Mouse (Mus musculus): ENCODE data around the gene Srcap. TPM values are rescaled to one million over a fixed set of nuclear protein-coding genes. Genes with fewer than 3 reads are reported as not detected.

The Srcap gene
- polyA plus RNA-seq, 1 experiment from 2014 or later = 48.3 TPM

DNA sequence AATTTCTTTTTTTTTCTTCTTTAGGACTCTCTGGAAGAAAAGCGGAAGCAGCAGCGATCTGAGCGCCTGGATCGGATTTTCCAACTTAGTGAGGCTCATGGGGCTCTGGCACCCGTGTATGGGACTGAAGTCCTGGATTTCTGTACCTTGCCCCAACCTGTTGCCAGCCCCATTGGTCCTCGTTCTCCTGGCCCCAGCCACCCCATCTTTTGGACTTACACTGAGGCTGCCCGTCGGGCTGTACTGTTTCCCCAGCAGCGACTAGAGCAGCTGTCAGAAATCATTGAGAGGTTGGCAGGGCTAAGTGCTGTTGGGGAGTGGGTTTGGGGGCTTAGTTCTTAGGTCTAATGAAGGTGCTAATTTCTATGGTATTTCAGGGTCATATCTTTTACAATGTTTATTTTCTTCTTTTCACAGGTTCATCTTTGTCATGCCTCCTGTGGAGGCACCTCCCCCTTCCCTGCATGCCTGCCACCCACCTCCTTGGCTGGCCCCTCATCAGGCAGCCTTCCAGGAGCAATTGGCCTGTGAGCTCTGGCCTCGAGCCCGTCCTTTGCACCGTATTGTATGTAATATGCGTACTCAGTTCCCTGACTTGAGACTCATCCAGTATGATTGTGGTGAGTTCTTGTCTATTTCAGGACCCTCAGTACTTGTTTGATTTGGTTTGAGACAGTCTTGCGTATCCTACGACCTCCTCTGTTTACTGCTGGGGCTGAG, 37.5 kb downstream of the Srcap start:
- H3K36me3 ChIP-seq = peaks cover 65% of the 10 kb centered on the region
- no peaks in the 10 kb centered on the region for H3K27me3 ChIP-seq (replicated peaks)
- no peak overlapping the region for H3K4me2 ChIP-seq
- no peak for ATAC-seq (ENCODE audit: low FRiP score)
- peaks cover 12% of the 10 kb centered on the region for H3K4me1 ChIP-seq
- no peak overlapping the region for H3K27ac ChIP-seq (replicated peaks)
- 84% methylated on average over 15 of the region's 15 CpGs for WGBS
- H3K9me3 ChIP-seq (replicated peaks) = no peaks in the 10 kb centered on the region
- H3K4me3 ChIP-seq (replicated peaks) = no peak overlapping the region
- H3K9ac ChIP-seq (replicated peaks) = no peak overlapping the region

DNA sequence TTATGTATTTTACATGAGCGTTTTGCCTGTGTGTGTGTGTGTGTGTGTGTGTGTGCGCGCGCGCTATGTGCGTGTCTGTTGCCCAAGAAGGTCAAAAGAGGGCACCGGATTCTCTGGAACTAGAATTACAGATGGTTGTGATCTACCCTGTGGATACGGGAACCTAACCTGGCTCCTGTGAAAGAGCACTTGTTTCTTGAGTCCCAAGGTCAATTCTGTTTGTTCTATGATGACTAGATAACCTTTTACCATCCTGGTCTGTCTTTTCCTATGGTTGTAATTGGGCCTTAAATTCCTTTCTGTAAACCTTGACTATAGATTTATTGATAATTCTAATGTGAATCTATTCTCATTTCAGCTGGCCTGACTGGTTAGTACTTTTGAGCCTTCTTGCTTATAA, 39.8 kb downstream of the Srcap start:
- no peaks in the 10 kb centered on the region for H3K27me3 ChIP-seq (replicated peaks)
- H3K4me1 ChIP-seq = no peaks in the 10 kb centered on the region
- no peak overlapping the region for H3K4me3 ChIP-seq (replicated peaks)
- 98% methylated on average over 8 of the region's 8 CpGs for whole genome bisulfite sequencing
- peaks cover 67% of the 10 kb centered on the region for H3K36me3 ChIP-seq
- no peak for ATAC-seq (ENCODE audit: low FRiP score)
- H3K27ac ChIP-seq (replicated peaks) = no peak overlapping the region
- no peaks in the 10 kb centered on the region for H3K9me3 ChIP-seq (replicated peaks)
- H3K9ac ChIP-seq (replicated peaks) = no peak overlapping the region
- no peak overlapping the region for H3K4me2 ChIP-seq

DNA sequence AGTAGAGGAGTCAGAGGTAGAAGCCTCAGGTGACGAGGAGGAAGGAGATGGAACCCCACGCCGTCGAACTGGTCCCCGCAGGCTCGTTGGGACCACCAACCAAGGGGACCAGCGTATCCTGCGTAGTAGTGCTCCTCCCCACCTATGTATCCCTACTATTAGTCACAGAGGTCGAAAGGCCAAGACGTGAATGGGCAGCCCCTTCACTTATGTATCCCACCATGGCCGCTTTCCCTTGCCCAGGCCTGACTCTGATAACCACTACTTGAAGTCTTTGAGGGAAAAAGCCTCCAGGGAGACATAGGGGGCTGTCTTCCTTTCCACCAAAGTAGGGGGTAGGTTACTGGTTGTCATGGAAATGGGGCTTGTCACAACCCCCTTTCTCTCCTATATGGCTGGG, 48.8 kb downstream of the Srcap start:
- 91% methylated on average over 11 of the region's 11 CpGs for WGBS
- no peaks in the 10 kb centered on the region for H3K27me3 ChIP-seq (replicated peaks)
- H3K36me3 ChIP-seq = peaks cover 67% of the 10 kb centered on the region
- no peaks in the 10 kb centered on the region for H3K9me3 ChIP-seq (replicated peaks)
- 0 out of 2 replicates have a peak, but pooled peaks cover 7% of the 10 kb centered on the region for H3K4me1 ChIP-seq
- H3K4me2 ChIP-seq = no peak overlapping the region
- H3K27ac ChIP-seq (replicated peaks) = no peak overlapping the region
- H3K4me3 ChIP-seq (replicated peaks) = no peak overlapping the region
- H3K9ac ChIP-seq (replicated peaks) = no peak overlapping the region
- no peak for ATAC-seq (ENCODE audit: low FRiP score)

DNA sequence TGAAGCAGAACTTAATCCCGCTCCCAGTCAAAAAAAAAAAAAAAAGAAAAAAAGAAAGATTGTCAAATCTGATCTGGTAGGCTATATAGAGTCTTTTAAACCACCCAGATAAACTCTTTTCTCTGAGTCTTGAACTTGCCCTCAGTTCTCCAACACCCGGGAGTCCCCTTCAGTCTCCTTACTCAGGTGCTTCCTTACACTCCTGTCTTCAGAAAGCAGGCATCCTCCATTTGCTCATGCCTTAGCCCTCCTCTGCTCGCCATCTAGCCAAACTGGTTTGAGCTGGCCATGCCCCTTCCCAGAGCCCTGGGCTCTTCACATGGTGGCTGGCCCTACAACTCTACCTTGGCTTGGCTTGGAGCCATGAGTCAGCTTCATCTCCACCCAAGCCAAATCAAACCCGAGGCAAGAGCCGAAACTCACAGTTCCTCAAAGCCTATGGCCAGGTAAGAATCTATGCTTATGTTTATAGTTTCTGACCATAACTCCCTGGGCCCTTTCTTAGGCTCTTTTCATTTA, 49.6 kb downstream of the Srcap start, which contains the start of gene Tmem265:
TSS of gene Tmem265 (plus strand) at position 51 of the 519 bp plus-strand sequence.
- ATAC-seq (ENCODE audit: low FRiP score) = no peak
- Histone ChIP-seq H3K27ac (replicated peaks) (no peak within 1 kb of the TSS), H3K9ac (replicated peaks) (no peak within 1 kb of the TSS), H3K4me3 (replicated peaks) (no peak within 1 kb of the TSS), H3K4me1 (0 out of 2 replicates have a peak, but pooled peaks cover 7% of the 10 kb centered on the region), H3K9me3 (replicated peaks) (no peaks in the 10 kb centered on the region), H3K36me3 (peaks cover 66% of the 10 kb centered on the region), H3K27me3 (replicated peaks) (no peaks in the 10 kb centered on the region), H3K4me2 (no peak within 1 kb of the TSS)
- WGBS = 96% methylated on average over 5 of the region's 5 CpGs

DNA sequence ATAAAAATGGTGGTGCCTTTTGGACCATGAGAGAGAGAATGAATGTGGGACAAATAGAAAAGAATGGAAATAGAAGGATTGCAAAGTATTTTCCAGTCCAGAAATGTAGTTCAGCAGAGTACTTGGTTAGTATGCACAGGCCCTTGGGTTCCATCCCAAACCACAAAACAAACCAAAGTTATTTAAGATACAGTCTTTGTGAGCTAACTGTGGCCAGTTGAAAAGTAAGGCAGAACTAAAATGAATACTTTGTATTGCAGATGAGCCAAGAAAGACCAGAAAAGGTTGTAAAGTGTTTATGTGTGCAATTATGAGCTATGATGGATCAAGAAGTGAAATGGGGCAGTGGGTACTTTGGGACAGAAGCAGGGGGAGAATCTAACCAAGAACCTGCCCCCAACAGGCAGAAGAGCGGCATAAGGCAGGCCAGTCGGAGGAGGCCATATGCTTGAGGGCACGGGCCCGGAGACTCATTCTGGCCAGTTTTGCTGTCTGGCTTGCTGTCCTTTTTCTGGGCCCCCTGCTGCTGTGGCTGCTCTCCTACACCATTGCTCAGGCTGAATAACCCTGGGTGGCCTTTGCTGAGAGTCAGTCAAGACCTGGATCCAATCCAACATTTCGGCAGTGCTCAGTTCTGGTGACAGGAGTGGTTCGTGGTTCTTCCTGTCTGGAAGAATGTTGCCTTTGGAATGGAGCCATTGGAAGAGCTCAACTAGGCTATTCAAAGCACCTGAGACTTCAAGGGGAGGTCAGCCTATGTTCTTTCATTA, 52.8 kb downstream of the Srcap start:
- no peak for ATAC-seq (ENCODE audit: low FRiP score)
- H3K36me3 ChIP-seq = peaks cover 51% of the 10 kb centered on the region
- no peak overlapping the region for H3K27ac ChIP-seq (replicated peaks)
- no peaks in the 10 kb centered on the region for H3K27me3 ChIP-seq (replicated peaks)
- 0 out of 2 replicates have a peak, but pooled peaks cover 7% of the 10 kb centered on the region for H3K4me1 ChIP-seq
- no peaks in the 10 kb centered on the region for H3K9me3 ChIP-seq (replicated peaks)
- 69% methylated on average over 6 of the region's 6 CpGs for WGBS
- H3K9ac ChIP-seq (replicated peaks) = no peak overlapping the region
- no peak overlapping the region for H3K4me3 ChIP-seq (replicated peaks)
- no peak overlapping the region for H3K4me2 ChIP-seq

DNA sequence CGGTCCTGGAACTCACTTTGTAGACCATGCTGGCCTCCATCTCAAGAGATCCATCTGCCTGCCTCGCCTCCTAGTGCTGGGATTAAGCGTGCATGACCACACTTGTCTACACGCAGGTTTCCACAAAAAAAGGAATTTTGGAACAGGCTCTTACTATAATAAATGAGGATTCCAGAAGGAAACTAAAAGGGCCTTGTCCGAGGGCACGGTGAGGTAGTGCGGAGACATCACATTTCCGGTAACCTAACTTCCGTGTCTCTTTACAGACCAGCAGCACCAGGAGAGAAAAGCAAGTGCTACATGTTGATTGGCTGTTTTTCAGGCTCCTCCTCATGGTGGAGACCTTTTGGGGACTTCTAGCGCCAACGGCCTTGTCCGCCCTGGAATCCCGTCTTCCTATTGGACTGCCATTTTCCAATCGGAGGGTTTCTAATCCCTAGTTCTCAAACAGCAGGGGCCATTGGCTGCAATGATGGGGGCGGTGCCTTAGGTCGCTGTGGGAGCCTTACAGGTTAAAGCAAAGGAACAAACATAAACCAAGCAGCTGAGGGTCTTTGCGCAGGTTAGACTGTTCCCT, 61.2 kb downstream of the Srcap start, which contains the start of gene Phkg2:
TSS of gene Phkg2 (plus strand) at position 446 of the 577 bp plus-strand sequence.
- Histone ChIP-seq H3K9me3 (replicated peaks) (no peaks in the 10 kb centered on the region), H3K4me3 (replicated peaks) (peak within 1 kb of the TSS; percentile 74), H3K36me3 (peaks cover 22% of the 10 kb centered on the region), H3K27me3 (replicated peaks) (no peaks in the 10 kb centered on the region), H3K4me2 (peak within 1 kb of the TSS; percentile 94), H3K4me1 (peaks cover 33% of the 10 kb centered on the region), H3K27ac (replicated peaks) (peak within 1 kb of the TSS; percentile 86), H3K9ac (replicated peaks) (peak within 1 kb of the TSS; percentile 95)
- peak; percentile 97 for ATAC-seq (ENCODE audit: low FRiP score)
- WGBS = 0% methylated on average over 17 of the region's 17 CpGs

DNA sequence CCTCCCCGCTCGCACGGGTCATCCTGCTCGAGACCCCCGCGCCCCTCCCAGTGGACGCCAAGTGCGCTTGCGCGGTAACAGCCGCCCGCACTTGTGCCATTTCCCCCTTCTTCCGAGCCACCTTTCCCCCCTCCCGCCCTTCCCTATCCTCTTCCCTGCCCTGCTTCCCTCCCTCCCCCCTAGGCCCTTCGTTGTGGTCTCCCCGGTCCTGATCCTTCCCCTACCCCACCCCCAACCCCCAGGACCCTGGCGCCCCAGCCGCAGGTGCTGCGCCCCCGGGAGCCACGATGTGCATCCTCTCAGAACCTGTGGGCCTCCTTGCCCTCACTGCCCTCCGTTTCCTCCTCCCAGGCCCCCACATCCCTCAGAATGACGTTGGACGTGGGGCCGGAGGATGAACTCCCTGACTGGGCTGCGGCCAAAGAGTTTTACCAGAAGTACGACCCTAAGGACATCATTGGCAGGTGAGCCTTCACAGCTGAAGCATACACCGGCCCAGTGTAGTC, 61.8 kb downstream of the Srcap start:
- Histone ChIP-seq H3K9ac (replicated peaks) (peak overlapping the region; percentile 95), H3K4me2 (peak overlapping the region; percentile 94), H3K4me3 (replicated peaks) (peak overlapping the region; percentile 74), H3K4me1 (peaks cover 33% of the 10 kb centered on the region), H3K36me3 (peaks cover 27% of the 10 kb centered on the region), H3K9me3 (replicated peaks) (no peaks in the 10 kb centered on the region), H3K27ac (replicated peaks) (peak overlapping the region; percentile 86), H3K27me3 (replicated peaks) (no peaks in the 10 kb centered on the region)
- WGBS = under 1% methylated on average over 23 of the region's 28 CpGs
- ATAC-seq (ENCODE audit: low FRiP score) = no peak; the same call in 1 of the 2 replicates

DNA sequence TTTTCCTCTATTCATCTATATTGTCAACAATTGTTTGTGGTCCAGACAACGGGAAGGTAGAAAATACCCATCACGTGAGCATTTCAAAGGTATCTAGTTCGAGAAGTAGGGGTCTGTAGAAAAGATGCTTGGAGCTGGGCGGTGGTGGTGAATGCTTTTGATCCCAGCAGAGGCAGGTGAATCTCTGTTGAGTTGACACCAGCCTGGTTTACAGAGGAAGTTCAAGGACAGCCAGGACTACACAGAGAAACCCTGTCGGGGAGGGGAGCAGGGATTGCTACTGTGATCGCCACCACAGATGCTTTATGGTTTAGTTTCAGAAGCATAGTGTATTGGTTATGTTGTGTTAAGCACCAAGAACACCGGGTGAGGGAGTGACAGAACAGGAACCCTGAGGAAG, 62.3 kb downstream of the Srcap start:
- H3K4me1 ChIP-seq = peaks cover 33% of the 10 kb centered on the region
- no peaks in the 10 kb centered on the region for H3K9me3 ChIP-seq (replicated peaks)
- peak overlapping the region; percentile 74 for H3K4me3 ChIP-seq (replicated peaks)
- H3K9ac ChIP-seq (replicated peaks) = peak overlapping the region; percentile 95
- 23% methylated on average over 7 of the region's 7 CpGs for WGBS
- H3K27ac ChIP-seq (replicated peaks) = peak overlapping the region; percentile 86
- no peak for ATAC-seq (ENCODE audit: low FRiP score)
- no peaks in the 10 kb centered on the region for H3K27me3 ChIP-seq (replicated peaks)
- H3K36me3 ChIP-seq = peaks cover 22% of the 10 kb centered on the region
- H3K4me2 ChIP-seq = peak overlapping the region; percentile 94

DNA sequence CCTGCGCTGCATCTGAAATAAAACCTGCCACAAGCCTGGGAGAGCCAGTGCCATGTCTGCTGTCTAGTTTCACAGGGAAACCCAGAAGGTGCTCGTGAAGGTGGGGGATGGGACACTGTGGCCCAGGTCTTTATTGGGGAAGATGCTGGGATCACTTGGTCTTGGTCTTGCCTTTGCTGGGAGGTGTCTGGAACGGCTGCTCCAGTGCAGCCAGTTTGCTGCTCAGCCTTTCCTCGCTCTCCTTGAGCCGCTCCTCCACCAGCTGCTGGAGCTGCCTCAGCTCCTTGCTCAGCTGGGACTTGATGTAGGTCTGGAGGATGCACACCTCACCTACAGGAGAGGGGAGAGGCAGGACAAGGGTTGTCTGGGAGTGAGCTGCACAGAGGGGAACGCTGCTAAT, 71.5 kb downstream of the Srcap start:
- Histone ChIP-seq H3K4me2 (no peak overlapping the region), H3K27me3 (replicated peaks) (no peaks in the 10 kb centered on the region), H3K4me3 (replicated peaks) (no peak overlapping the region), H3K27ac (replicated peaks) (no peak overlapping the region), H3K9me3 (replicated peaks) (no peaks in the 10 kb centered on the region), H3K9ac (replicated peaks) (no peak overlapping the region), H3K4me1 (peaks cover 10% of the 10 kb centered on the region), H3K36me3 (peaks cover 48% of the 10 kb centered on the region)
- WGBS = 99% methylated on average over 6 of the region's 6 CpGs
- ATAC-seq (ENCODE audit: low FRiP score) = no peak

DNA sequence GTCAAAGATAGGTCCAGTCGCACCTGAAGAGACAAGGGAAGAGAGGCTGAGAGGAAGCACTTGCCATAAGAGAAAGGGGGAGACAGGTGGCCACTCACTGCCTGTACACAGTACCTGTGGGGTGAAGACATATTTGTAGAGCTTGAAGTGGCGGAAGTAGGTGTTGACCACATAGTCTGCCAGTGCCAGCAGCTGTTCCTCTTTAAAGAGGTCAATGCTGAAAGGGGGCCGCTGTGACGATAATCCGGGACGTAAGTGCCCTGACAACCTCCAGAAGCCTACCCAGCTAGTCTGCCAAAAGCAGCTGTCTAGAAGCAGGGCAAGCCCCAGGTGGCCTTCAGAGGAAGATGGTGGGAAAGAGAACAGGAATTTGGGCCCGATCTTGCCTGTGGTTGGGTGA, 73.2 kb downstream of the Srcap start:
- H3K27me3 ChIP-seq (replicated peaks) = no peaks in the 10 kb centered on the region
- no peaks in the 10 kb centered on the region for H3K9me3 ChIP-seq (replicated peaks)
- WGBS = 86% methylated on average over 7 of the region's 7 CpGs
- no peak overlapping the region for H3K4me3 ChIP-seq (replicated peaks)
- H3K4me2 ChIP-seq = no peak overlapping the region
- peaks cover 42% of the 10 kb centered on the region for H3K36me3 ChIP-seq
- no peak overlapping the region for H3K27ac ChIP-seq (replicated peaks)
- H3K9ac ChIP-seq (replicated peaks) = no peak overlapping the region
- H3K4me1 ChIP-seq = peaks cover 19% of the 10 kb centered on the region
- no peak for ATAC-seq (ENCODE audit: low FRiP score)

DNA sequence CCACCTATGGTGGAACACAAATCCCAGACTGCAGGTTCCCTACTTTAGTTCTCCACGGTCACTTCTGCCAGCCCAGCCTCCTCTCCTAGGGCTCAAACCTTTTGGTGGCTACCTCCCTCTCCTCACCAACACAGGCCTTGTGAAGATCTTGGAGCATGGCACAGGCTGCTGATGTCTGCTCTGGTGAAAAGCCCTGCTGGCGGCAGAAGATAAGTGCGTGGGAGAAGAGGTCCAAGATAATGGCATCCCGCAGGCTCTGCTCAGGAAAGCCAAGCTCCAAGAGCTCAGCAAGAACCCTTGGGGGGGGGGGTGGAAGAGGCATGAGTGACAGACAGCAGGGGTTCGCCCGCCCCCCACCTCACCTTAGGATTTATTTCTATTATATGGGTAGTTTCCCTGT, 74.4 kb downstream of the Srcap start:
- Histone ChIP-seq H3K9ac (replicated peaks) (no peak overlapping the region), H3K27ac (replicated peaks) (no peak overlapping the region), H3K27me3 (replicated peaks) (no peaks in the 10 kb centered on the region), H3K36me3 (peaks cover 50% of the 10 kb centered on the region), H3K4me1 (peaks cover 25% of the 10 kb centered on the region), H3K4me2 (no peak overlapping the region), H3K4me3 (replicated peaks) (no peak overlapping the region), H3K9me3 (replicated peaks) (no peaks in the 10 kb centered on the region)
- WGBS = 95% methylated on average over 6 of the region's 6 CpGs
- no peak for ATAC-seq (ENCODE audit: low FRiP score)

All from neural tube, embryonic 15.5 days (tissue).